Mouse (Mus musculus): ENCODE data around the gene Dyrk2.

DNA sequence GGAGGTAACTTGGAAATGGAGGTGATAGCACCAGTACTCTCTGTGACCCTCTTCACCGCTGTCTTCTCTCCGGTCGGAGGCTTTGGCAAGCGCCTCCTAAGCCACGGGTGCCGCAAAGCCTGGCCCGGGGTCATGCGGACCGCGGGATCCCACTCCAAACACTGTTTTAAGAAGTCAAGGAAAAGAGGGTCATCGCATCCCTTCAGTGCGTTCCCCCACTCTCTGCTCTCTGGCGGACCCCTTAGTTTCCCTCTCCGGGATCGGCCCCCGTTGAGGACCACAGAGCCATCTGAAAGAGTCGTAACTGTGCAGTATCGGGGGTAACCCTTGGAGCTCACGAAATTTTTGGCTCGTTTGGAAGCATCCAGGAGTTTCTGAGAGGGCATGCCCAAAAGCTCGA lies 10.4 kb downstream of the Dyrk2 start:
- TF ChIP-seq GATA1 (IDR thresholded peaks at IDR 0.05; ENCODE audit: borderline replicate concordance, low read length) (no peak), FLI1 (IDR thresholded peaks at IDR 0.05; ENCODE audit: low read length) (no peak)
